Mouse (Mus musculus) CH12.LX (cell line): ENCODE results near the gene Trim66. TPM values are rescaled to one million over a fixed set of nuclear protein-coding genes. Genes with fewer than 3 reads are reported as not detected.

ENCODE experiments used
- DNase-seq: peaks from one replicate; pipeline ENCODE4 v3.0.0-alpha.2; 2013; ENCODE audit errors: extremely low read depth
- H3K27ac ChIP-seq: 2 replicates; pipeline ENCODE4 v1.5.1; 2012; ENCODE audit warnings: low read depth, mild to moderate bottlenecking, control low read depth, moderate library complexity; ENCODE audit not compliant: insufficient read depth
- H3K27me3 ChIP-seq: replicated peaks from 2 replicates; pipeline ENCODE3; 2012; ENCODE audit warnings: inconsistent platforms
- H3K36me3 ChIP-seq, 2 experiments: replicated peaks in 1 of 2; 2 replicates each; pipeline versions ENCODE3 to v1.6.1; 2012; ENCODE audit warnings: inconsistent platforms in 1 of 2, low read length in 1 of 2, mild to moderate bottlenecking in 1 of 2, mixed read lengths in 1 of 2, moderate library complexity in 1 of 2; ENCODE audit not compliant: control insufficient read depth in 1 of 2, insufficient read depth in 1 of 2
- H3K4me1 ChIP-seq, 2 experiments: 2 replicates each; pipeline ENCODE4 v1.6.1; 2012; ENCODE audit warnings: inconsistent platforms in 1 of 2, moderate library complexity in 1 of 2; ENCODE audit not compliant: insufficient read depth in 2 of 2, control insufficient read depth in 1 of 2
- H3K4me2 ChIP-seq: 2 replicates; pipeline ENCODE4 v1.6.1; 2012; ENCODE audit warnings: low read depth, mild to moderate bottlenecking, control low read depth; ENCODE audit not compliant: poor library complexity, insufficient read depth, severe bottlenecking
- H3K4me3 ChIP-seq, 3 experiments: fragments of 150-350 bp in 1 of 3; sonication (generic) in 1 of 3; replicated peaks in 1 of 3; 2 replicates each; pipeline versions ENCODE3 to v1.5.1; 2011 to 2012; ENCODE audit warnings: low read depth in 2 of 3, low read length in 2 of 3, mild to moderate bottlenecking in 2 of 3, moderate library complexity in 2 of 3, control low read depth in 1 of 3, improper control_type of control experiment in 1 of 3, inconsistent platforms in 1 of 3, mixed read lengths in 1 of 3; ENCODE audit not compliant: poor library complexity in 1 of 3
- H3K79me2 ChIP-seq: replicated peaks from 2 replicates; pipeline ENCODE4 v1.6.1; 2012; ENCODE audit warnings: mild to moderate bottlenecking, moderate library complexity; ENCODE audit not compliant: control insufficient read depth, poor library complexity, insufficient read depth, severe bottlenecking; ENCODE audit errors: extremely low read depth
- H3K9ac ChIP-seq: 2 replicates; pipeline ENCODE4 v1.6.1; 2012; ENCODE audit warnings: low read depth, mild to moderate bottlenecking, control low read depth, moderate library complexity; ENCODE audit not compliant: insufficient read depth
- H3K9me3 ChIP-seq: replicated peaks from 2 replicates; pipeline ENCODE3; 2012; ENCODE audit warnings: low read length, inconsistent platforms, mixed read lengths
- BHLHE40 ChIP-seq: IDR thresholded peaks from 2 replicates; pipeline ENCODE4 v1.6.1; 2011; ENCODE audit warnings: mild to moderate bottlenecking, low read depth, low read length, improper control_type of control experiment
- CHD1 ChIP-seq: IDR thresholded peaks from 2 replicates; pipeline ENCODE4 v1.6.1; 2012; ENCODE audit warnings: low read depth, low read length, improper control_type of control experiment, inconsistent platforms
- CTCF ChIP-seq, 2 experiments: IDR thresholded peaks in 1 of 2; conservative IDR thresholded peaks in 1 of 2; 2 replicates each; pipeline ENCODE4 v1.5.1; 2011 to 2012; ENCODE audit warnings: low read depth in 2 of 2, low read length in 2 of 2, improper control_type of control experiment in 1 of 2, inconsistent platforms in 1 of 2, mild to moderate bottlenecking in 1 of 2, moderate library complexity in 1 of 2
- E2F4 ChIP-seq: IDR thresholded peaks from 2 replicates; pipeline ENCODE4 v1.6.1; 2011; ENCODE audit warnings: low read depth, low read length, improper control_type of control experiment; ENCODE audit not compliant: insufficient replicate concordance
- ETS1 ChIP-seq: conservative IDR thresholded peaks from 2 replicates; pipeline ENCODE4 v1.6.1; 2012; ENCODE audit warnings: low read depth, mild to moderate bottlenecking, inconsistent platforms, low read length, improper control_type of control experiment, moderate library complexity
- GABPA ChIP-seq: IDR thresholded peaks from 2 replicates; pipeline ENCODE4 v1.6.1; 2012; ENCODE audit warnings: low read depth, low read length, improper control_type of control experiment, inconsistent platforms; ENCODE audit not compliant: insufficient replicate concordance
- IRF4 ChIP-seq: IDR thresholded peaks from 2 replicates; pipeline ENCODE4 v1.6.1; 2014; ENCODE audit warnings: low read depth, mild to moderate bottlenecking, inconsistent platforms, low read length, improper control_type of control experiment
- JUN ChIP-seq: IDR thresholded peaks from 2 replicates; pipeline ENCODE4 v1.6.1; 2011; ENCODE audit warnings: low read depth, mild to moderate bottlenecking, low read length, improper control_type of control experiment, moderate library complexity; ENCODE audit not compliant: insufficient read depth
- MAFK ChIP-seq: IDR thresholded peaks from 2 replicates; pipeline ENCODE4 v1.6.1; 2011; ENCODE audit warnings: low read length, improper control_type of control experiment; ENCODE audit not compliant: insufficient replicate concordance
- MAX ChIP-seq: IDR thresholded peaks from 2 replicates; pipeline ENCODE4 v1.6.1; 2011; ENCODE audit warnings: low read length, improper control_type of control experiment
- MAZ ChIP-seq: IDR thresholded peaks from 2 replicates; pipeline ENCODE4 v1.6.1; 2012; ENCODE audit warnings: low read depth, mild to moderate bottlenecking, inconsistent platforms, low read length, improper control_type of control experiment, moderate library complexity
- MEF2A ChIP-seq: IDR thresholded peaks from 2 replicates; pipeline ENCODE4 v1.6.1; 2014; ENCODE audit warnings: low read depth, mild to moderate bottlenecking, inconsistent platforms, low read length, improper control_type of control experiment, borderline replicate concordance
- MXI1 ChIP-seq: IDR thresholded peaks from 2 replicates; pipeline ENCODE4 v1.6.1; 2011; ENCODE audit warnings: mild to moderate bottlenecking, low read depth, low read length, improper control_type of control experiment
- MYC ChIP-seq: IDR thresholded peaks from 2 replicates; pipeline ENCODE4 v1.6.1; 2011; ENCODE audit warnings: low read depth, mild to moderate bottlenecking, improper control_type of control experiment, low read length
- NELFE ChIP-seq: IDR thresholded peaks from 2 replicates; pipeline ENCODE4 v1.6.1; 2011; ENCODE audit warnings: low read depth, low read length, improper control_type of control experiment
- NRF1 ChIP-seq: IDR thresholded peaks from 2 replicates; pipeline ENCODE4 v1.6.1; 2014; ENCODE audit warnings: low read depth, mild to moderate bottlenecking, inconsistent platforms, low read length, improper control_type of control experiment, moderate library complexity
- PAX5 ChIP-seq: IDR thresholded peaks from 2 replicates; pipeline ENCODE4 v1.6.1; 2012; ENCODE audit warnings: low read length, inconsistent platforms, mixed read lengths
- POLR2A ChIP-seq: IDR thresholded peaks from 2 replicates; pipeline ENCODE4 v1.6.1; 2011; ENCODE audit warnings: low read depth, mild to moderate bottlenecking, improper control_type of control experiment, low read length
- POLR2AphosphoS2 ChIP-seq: IDR thresholded peaks from 2 replicates; pipeline ENCODE4 v1.6.1; 2011; ENCODE audit warnings: low read depth, low read length, improper control_type of control experiment
- RAD21 ChIP-seq: IDR thresholded peaks from 2 replicates; pipeline ENCODE4 v1.6.1; 2011; ENCODE audit warnings: low read depth, mild to moderate bottlenecking, low read length, improper control_type of control experiment, moderate library complexity
- RCOR1 ChIP-seq: conservative IDR thresholded peaks from 2 replicates; pipeline ENCODE4 v1.6.1; 2012; ENCODE audit warnings: low read depth, mild to moderate bottlenecking, inconsistent platforms, low read length, improper control_type of control experiment
- SIN3A ChIP-seq: IDR thresholded peaks from 2 replicates; pipeline ENCODE4 v1.6.1; 2012; ENCODE audit warnings: low read length, improper control_type of control experiment, inconsistent platforms
- SMC3 ChIP-seq: IDR thresholded peaks from 2 replicates; pipeline ENCODE4 v1.6.1; 2011; ENCODE audit warnings: low read depth, low read length, improper control_type of control experiment
- TCF12 ChIP-seq: IDR thresholded peaks from 2 replicates; pipeline ENCODE4 v1.6.1; 2014; ENCODE audit warnings: low read depth, mild to moderate bottlenecking, inconsistent platforms, low read length, improper control_type of control experiment
- ZMIZ1 ChIP-seq: IDR thresholded peaks from 2 replicates; pipeline ENCODE4 v1.6.1; 2012; ENCODE audit warnings: low read depth, mild to moderate bottlenecking, inconsistent platforms, low read length, improper control_type of control experiment
- ZNF384 ChIP-seq: IDR thresholded peaks from 2 replicates; pipeline ENCODE4 v1.6.1; 2012; ENCODE audit warnings: low read depth, low read length, improper control_type of control experiment, inconsistent platforms
- dilution Hi-C: fragments of 300-500 bp; cut with MboI; formaldehyde crosslinking; loops from 2 replicates; pipeline ENCODE4 v1.14.3; 2020; ENCODE audit warnings: low sequenced_read_pairs; ENCODE audit not compliant: extremely low pct_unique_long_range_greater_than_20kb, extremely low pct_ligation_motif_present
- in situ Hi-C: fragments of 300-500 bp; cut with MboI; formaldehyde crosslinking; loops from 3 replicates; pipeline ENCODE4 v1.14.3; 2019; ENCODE audit warnings: low sequenced_read_pairs, low pct_ligation_motif_present, low pct_unique_long_range_greater_than_20kb, mixed read lengths
- polyA plus RNA-seq: library from polyadenylated mRNA; unstranded; fragments of >175 nt; gene quantifications from 2 replicates; pipeline ENCODE4 v1.2.1, GENCODE M21; 2012; ENCODE audit warnings: low read depth; ENCODE audit not compliant: insufficient read length
- total RNA-seq, 2 experiments: library from RNA; depleted of rRNA; stranded (reverse); fragments of 300-350 nt in 1 of 2; fragments of >200 nt in 1 of 2; gene quantifications; 2 replicates each; pipeline ENCODE4 v1.2.3; 2012 to 2014

Trim66 gene
- total and polyA plus RNA-seq, 3 experiments = 0.08 to 0.67 (median 0.12) TPM

DNA sequence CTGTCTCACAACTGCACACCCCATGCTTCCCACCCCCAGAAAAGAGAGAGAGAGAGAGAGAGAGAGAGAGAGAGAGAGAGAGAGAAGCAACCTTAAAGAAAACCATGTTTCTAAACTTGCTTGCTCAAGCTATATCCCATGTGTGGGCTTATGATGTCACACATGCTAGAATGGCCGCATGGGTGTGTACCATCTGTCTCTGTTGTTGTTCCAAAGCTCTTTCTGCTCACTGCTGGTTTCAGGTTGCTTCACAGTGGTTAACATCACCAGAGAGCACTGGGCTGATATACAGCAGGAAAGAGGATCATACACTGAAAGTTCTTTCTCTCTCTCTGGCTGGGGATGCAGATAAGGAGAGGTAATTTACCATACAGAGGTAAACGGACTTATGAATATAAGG lies 40.3 kb downstream of the Trim66 start:
- H3K27ac ChIP-seq = no peak overlapping the region
- H3K9me3 ChIP-seq = no peaks in the 10 kb centered on the region
- no peak for TF ChIP-seq E2F4
- TF ChIP-seq MAZ = no peak
- TF ChIP-seq SIN3A = no peak
- TF ChIP-seq NRF1 = no peak
- TF ChIP-seq IRF4 = no peak
- no peak for TF ChIP-seq NELFE
- no peak for TF ChIP-seq CTCF (conservative IDR thresholded peaks at IDR 0.05 in 1 of 2, IDR thresholded peaks at IDR 0.05 in 1 of 2; ENCODE audit: low read depth in 2 of 2, low read length in 2 of 2)
- TF ChIP-seq TCF12 = no peak
- TF ChIP-seq MEF2A = no peak
- TF ChIP-seq GABPA = no peak
- TF ChIP-seq RCOR1 = no peak
- no peak for TF ChIP-seq CHD1
- no peak for TF ChIP-seq SMC3
- no peak for TF ChIP-seq ZNF384
- TF ChIP-seq MAX = no peak
- TF ChIP-seq POLR2AphosphoS2 = no peak
- TF ChIP-seq JUN = no peak
- no peak for TF ChIP-seq ETS1
- no peaks in the 10 kb centered on the region for H3K36me3 ChIP-seq
- H3K9ac ChIP-seq = no peak overlapping the region
- no peaks in the 10 kb centered on the region for H3K79me2 ChIP-seq
- H3K27me3 ChIP-seq = no peaks in the 10 kb centered on the region
- H3K4me3 ChIP-seq = no peak overlapping the region
- H3K4me1 ChIP-seq = peaks cover 2 to 14% of the 10 kb centered on the region in 2 experiments; a peak in 2 of 4 replicates
- DNase-seq = peak; percentile 6
- in situ Hi-C loops (no loop called here), dilution Hi-C loops (no loop called here)
- peak overlapping the region; percentile 69; the same call in 1 of the 2 replicates for H3K4me2 ChIP-seq

DNA sequence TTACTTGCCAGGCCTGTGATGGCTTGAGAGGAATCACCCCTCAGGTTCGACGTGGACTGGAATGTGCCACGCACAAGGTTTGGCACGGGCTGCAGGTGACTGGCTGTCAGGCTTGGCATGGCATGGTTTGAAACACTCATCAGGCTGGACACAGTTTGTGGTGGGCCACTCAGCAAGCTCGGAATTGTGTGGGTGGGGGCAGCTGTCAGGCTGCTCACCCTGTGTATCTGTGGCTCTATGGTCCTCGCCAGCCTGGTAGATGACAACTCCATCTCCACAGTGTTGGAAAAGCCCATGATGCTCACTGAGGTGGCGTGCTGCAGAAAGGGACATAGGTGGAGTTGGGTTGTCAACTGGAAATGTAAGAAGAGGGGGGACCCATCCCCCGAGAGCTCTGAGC lies 47.2 kb downstream of the Trim66 start:
- dilution Hi-C loops (no loop called here), in situ Hi-C loops (no loop called here)
- Histone ChIP-seq H3K27ac (no peak overlapping the region), H3K36me3 (no peaks in the 10 kb centered on the region), H3K9me3 (no peaks in the 10 kb centered on the region), H3K4me2 (no peak overlapping the region), H3K4me3 (no peak overlapping the region), H3K9ac (no peak overlapping the region), H3K79me2 (no peaks in the 10 kb centered on the region), H3K27me3 (no peaks in the 10 kb centered on the region), H3K4me1 (peaks cover 12 to 15% of the 10 kb centered on the region in 2 experiments)
- DNase-seq = no peak
- TF ChIP-seq TCF12 (no peak), MXI1 (no peak), CHD1 (no peak), PAX5 (no peak), POLR2A (no peak), MAFK (no peak), RAD21 (no peak), SIN3A (no peak), ETS1 (no peak), JUN (no peak), ZMIZ1 (no peak), MYC (no peak), BHLHE40 (no peak)
